Mouse (Mus musculus) kidney, postnatal 0 days (tissue): ENCODE results near the gene Ankfn1. TPM values are rescaled to one million over a fixed set of nuclear protein-coding genes. Genes with fewer than 3 reads are reported as not detected.

Source experiments
- ATAC-seq: fragments of 200-750 bp; cut with Nextera tagmentation; replicated peaks from 2 replicates; pipeline ENCODE4 v1.8.0; 2017; ENCODE audit warnings: low read depth, moderate number of reproducible peaks, moderate TSS enrichment, moderate library complexity; ENCODE audit not compliant: low FRiP score
- DNase-seq: peaks from one replicate; pipeline ENCODE4 v3.0.0-alpha.2; 2016; ENCODE audit warnings: low spot score
- H3K27ac ChIP-seq: fragments of 300-500 bp; sonication (generic); 2 replicates; pipeline ENCODE4 v1.5.1; 2014; ENCODE audit warnings: mild to moderate bottlenecking
- H3K27me3 ChIP-seq: fragments of 300-500 bp; sonication (generic); 2 replicates; pipeline ENCODE4 v1.6.1; 2014; ENCODE audit warnings: low read length, mixed read lengths; ENCODE audit not compliant: insufficient read depth
- H3K36me3 ChIP-seq: fragments of 300-500 bp; sonication (generic); 2 replicates; pipeline ENCODE4 v1.6.1; 2014; ENCODE audit warnings: low read length, mixed read lengths; ENCODE audit not compliant: insufficient read depth
- H3K4me1 ChIP-seq: fragments of 300-500 bp; sonication (generic); replicated peaks from 2 replicates; pipeline ENCODE4 v1.6.1; 2014; ENCODE audit warnings: antibody characterized with exemption, low read length, mixed read lengths; ENCODE audit not compliant: insufficient read depth
- H3K4me2 ChIP-seq: fragments of 300-500 bp; sonication (generic); 2 replicates; pipeline ENCODE4 v1.6.1; 2014; ENCODE audit warnings: mild to moderate bottlenecking, low read length, moderate library complexity, mixed read lengths
- H3K4me3 ChIP-seq: fragments of 300-500 bp; sonication (generic); replicated peaks from 2 replicates; pipeline ENCODE4 v1.5.1; 2014; ENCODE audit warnings: low read depth, low read length
- H3K9ac ChIP-seq: fragments of 300-500 bp; sonication (generic); 2 replicates; pipeline ENCODE4 v1.6.1; 2014; ENCODE audit warnings: low read depth, low read length
- H3K9me3 ChIP-seq: fragments of 300-500 bp; sonication (generic); replicated peaks from 2 replicates; pipeline ENCODE4 v1.6.1; 2016; ENCODE audit warnings: low read length, inconsistent platforms, mixed read lengths
- CTCF ChIP-seq: IDR thresholded peaks from 2 replicates; pipeline ENCODE4 v1.5.1; 2016; ENCODE audit warnings: antibody characterized with exemption, low read depth, mild to moderate bottlenecking, moderate library complexity
- WGBS: fragments of 180-500 bp; shearing (Covaris S2); extraction: QIAGEN DNeasy Blood & Tissue Kit; methylation state at CpG from one replicate; pipeline ENCODE4 v1.1.7; 2014; 5-methylcytosine and 5-hydroxymethylcytosine counted together
- polyA plus RNA-seq: library from polyadenylated mRNA; unstranded; fragments of >200 nt; fragmentation: Nextera tagmentation; extraction: Ambion mirVana; gene quantifications from 2 replicates; pipeline ENCODE4 v1.2.1, GENCODE M21; 2015

Gene Ankfn1
- polyA plus RNA-seq, 1 experiment from 2014 or later, result 0.25 TPM

DNA sequence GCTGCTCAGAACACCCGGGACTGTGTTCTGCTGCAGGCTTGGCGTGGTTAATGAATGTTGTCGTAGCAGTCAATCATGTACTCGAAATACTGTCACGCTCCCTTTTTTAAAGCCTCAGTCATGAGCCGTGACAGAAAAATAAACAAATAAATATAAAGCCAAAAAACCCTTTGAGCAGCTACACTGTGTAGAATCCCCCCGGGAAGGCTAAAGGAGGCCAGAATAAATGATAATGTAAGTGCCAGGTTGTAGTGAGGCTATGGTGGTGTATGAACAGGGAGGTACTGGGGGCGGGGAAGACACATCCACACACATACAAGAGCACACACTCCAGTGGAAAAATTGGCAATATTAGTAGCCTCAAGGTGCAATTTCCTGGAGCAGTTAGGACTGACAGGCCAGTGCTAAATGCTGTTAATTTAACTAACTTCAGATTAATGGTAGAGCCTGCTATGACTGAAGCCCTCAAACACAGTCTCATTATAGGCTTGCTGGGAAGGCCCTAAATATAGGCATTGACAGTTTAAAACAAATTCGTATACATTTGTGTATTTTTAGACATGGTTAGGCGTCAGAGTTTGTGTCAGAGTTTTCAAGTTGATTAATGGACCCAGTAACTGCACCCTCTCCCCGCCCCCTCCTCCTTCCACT is 270.7 kb downstream of the Ankfn1 start:
- Histone ChIP-seq H3K27me3 (no peaks in the 10 kb centered on the region), H3K9me3 (no peaks in the 10 kb centered on the region), H3K9ac (no peak overlapping the region), H3K4me2 (peak overlapping the region; percentile 15; the same call in 1 of the 2 replicates), H3K27ac (no peak overlapping the region), H3K4me1 (no peaks in the 10 kb centered on the region), H3K36me3 (no peaks in the 10 kb centered on the region), H3K4me3 (no peak overlapping the region)
- ATAC-seq (no peak), DNase-seq (peak; percentile 36)
- no peak for TF ChIP-seq CTCF
- WGBS, result 24% methylated on average over 11 of the region's 11 CpGs

DNA sequence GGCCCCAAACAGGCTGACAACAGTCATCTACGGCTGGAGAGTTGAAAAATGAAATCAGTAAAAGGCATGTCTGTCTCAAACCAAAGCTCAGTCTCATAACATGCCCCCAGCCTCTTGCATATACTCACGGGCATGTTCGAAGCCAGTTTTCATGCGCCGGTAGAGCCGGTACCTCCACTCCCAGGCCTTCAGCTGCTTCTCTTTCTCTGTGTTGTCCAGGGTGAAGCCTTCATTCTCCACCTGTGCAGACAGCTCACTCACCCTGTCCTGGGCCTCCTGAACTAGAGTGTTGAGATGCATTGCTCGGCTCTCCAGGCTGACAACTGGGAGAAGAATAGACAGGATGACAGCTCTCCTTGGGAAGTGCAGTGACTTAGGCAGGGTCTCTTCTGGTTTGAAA is 272.4 kb downstream of the Ankfn1 start:
- no peaks in the 10 kb centered on the region for H3K4me1 ChIP-seq
- H3K9ac ChIP-seq, result no peak overlapping the region
- WGBS, result 78% methylated on average over 7 of the region's 7 CpGs
- no peak overlapping the region for H3K27ac ChIP-seq
- H3K4me2 ChIP-seq, result no peak overlapping the region
- no peaks in the 10 kb centered on the region for H3K27me3 ChIP-seq
- H3K9me3 ChIP-seq, result no peaks in the 10 kb centered on the region
- H3K4me3 ChIP-seq, result no peak overlapping the region
- no peaks in the 10 kb centered on the region for H3K36me3 ChIP-seq
- DNase-seq, result no peak
- no peak for TF ChIP-seq CTCF
- ATAC-seq, result no peak

DNA sequence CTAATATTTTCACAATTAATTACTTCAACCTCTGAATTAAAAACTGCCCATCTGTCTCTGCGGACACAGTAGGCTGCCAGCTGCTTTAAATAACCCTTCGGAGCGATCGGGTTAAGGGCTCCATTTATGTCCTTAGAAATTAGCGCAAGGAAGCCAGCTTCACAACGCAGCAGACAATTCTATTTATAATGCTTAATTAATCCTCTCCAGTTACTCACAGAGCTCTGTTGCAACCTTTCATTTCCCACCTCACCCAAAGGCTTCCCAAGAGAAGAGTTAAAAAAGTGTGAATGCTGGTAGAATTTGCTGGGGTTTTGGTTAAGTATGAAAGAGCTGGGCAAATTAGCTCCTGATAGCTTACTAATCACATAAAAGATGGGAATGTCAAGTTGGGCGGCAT is 275.7 kb downstream of the Ankfn1 start:
- Histone ChIP-seq H3K4me2 (no peak overlapping the region), H3K4me3 (no peak overlapping the region), H3K27me3 (no peaks in the 10 kb centered on the region), H3K36me3 (no peaks in the 10 kb centered on the region), H3K27ac (no peak overlapping the region), H3K9ac (no peak overlapping the region), H3K9me3 (no peaks in the 10 kb centered on the region), H3K4me1 (no peaks in the 10 kb centered on the region)
- DNase-seq, result no peak
- TF ChIP-seq CTCF, result no peak
- no peak for ATAC-seq
- 59% methylated on average over 7 of the region's 7 CpGs for WGBS

DNA sequence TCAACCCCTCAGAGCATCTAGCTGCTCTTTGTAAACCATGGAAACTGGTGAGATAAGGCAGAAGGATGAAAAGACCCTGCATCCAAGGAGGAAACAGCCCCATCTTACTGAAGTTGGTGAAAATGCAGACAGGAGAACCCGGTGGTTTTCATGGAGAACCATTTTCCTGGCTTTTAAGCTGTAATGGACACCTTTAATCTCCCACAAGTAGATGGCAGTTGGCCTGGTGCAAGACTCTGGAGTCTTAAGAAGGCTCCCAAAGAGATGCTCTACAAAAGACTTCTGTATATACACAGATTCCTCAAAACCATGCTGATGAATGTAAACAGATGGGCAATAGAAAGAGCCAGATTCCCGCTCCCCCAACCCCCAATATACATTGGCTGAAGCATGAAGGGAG is 276.5 kb downstream of the Ankfn1 start:
- Histone ChIP-seq H3K36me3 (no peaks in the 10 kb centered on the region), H3K27ac (no peak overlapping the region), H3K9ac (no peak overlapping the region), H3K4me2 (no peak overlapping the region), H3K9me3 (no peaks in the 10 kb centered on the region), H3K27me3 (no peaks in the 10 kb centered on the region), H3K4me3 (no peak overlapping the region), H3K4me1 (no peaks in the 10 kb centered on the region)
- TF ChIP-seq CTCF, result no peak
- ATAC-seq (no peak), DNase-seq (no peak)
- 75% methylated on average over 2 of the region's 2 CpGs for WGBS

DNA sequence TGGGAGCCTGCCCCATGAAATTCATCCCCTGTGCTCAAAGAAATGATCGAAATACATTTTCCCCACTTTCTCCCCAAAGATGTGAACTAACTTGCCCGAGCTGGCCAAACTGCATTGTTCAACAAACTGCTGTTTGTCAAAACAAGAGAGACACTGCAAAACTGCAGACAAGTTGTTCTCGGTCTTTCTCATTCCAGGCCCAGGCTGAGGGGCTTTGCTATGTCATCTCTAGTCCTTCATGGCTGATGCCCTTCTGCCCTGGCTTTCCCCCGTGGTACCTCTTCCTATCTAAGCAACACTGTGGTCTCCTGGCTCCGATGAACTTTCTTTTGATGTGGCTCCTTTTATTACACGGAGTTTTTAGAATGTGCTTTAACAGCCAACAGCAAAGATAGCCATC is 296.4 kb downstream of the Ankfn1 start:
- no peak for TF ChIP-seq CTCF

DNA sequence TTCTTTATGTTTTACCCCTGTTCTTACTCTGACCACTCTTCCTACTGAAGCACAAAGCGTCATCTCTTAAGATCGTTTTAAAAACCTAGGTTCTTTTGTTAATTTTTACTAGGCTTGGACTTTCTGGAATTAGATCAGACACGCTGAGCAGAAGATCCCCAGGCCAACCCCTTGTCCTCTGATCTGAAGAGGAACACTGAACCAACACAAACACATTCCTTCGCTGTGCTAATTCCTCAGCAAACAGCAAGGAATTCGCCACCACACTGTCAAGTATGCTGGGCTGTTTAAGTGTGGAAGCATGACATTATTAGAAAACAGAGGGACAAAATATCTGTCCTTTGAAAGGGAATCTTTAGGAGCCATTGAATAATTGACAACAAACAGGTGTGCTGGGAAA is 300.5 kb downstream of the Ankfn1 start:
- no peak overlapping the region for H3K9ac ChIP-seq
- no peaks in the 10 kb centered on the region for H3K36me3 ChIP-seq
- DNase-seq (peak; percentile 56), ATAC-seq (no peak)
- no peak overlapping the region for H3K27ac ChIP-seq
- H3K4me3 ChIP-seq, result no peak overlapping the region
- no peaks in the 10 kb centered on the region for H3K9me3 ChIP-seq
- H3K27me3 ChIP-seq, result no peaks in the 10 kb centered on the region
- 54% methylated on average over 5 of the region's 5 CpGs for WGBS
- H3K4me1 ChIP-seq, result no peaks in the 10 kb centered on the region
- H3K4me2 ChIP-seq, result no peak overlapping the region
- no peak for TF ChIP-seq CTCF

More for the DNA sequence above, 296.4 kb downstream of the Ankfn1 start:
- DNase-seq (no peak), ATAC-seq (no peak)
- H3K4me3 ChIP-seq, result no peak overlapping the region
- H3K27ac ChIP-seq, result no peak overlapping the region
- H3K9me3 ChIP-seq, result no peaks in the 10 kb centered on the region
- H3K4me1 ChIP-seq, result no peaks in the 10 kb centered on the region
- no peak overlapping the region for H3K4me2 ChIP-seq
- H3K27me3 ChIP-seq, result no peaks in the 10 kb centered on the region
- H3K9ac ChIP-seq, result no peak overlapping the region
- 28% methylated on average over 6 of the region's 6 CpGs for WGBS
- no peaks in the 10 kb centered on the region for H3K36me3 ChIP-seq

DNA sequence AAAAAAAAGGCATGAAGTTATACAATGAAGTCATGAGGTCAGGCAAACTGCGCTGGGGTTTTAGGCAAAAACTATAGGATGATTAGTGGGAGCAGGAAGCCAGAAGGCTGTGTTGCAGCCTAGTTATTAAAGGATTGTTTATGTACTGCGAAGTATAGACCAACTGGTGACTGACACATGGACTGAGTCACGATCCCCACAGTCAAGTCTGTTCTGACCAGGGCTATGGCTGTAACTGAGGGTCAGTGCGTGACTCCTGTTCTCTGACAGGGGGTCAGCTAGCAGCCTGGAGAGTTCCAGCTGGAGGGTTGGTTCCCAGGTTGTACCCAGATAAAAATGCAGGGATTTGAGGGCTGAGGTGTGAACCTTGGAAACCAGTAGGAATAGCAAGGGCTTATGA is 301.4 kb downstream of the Ankfn1 start:
- peak; percentile 9 for DNase-seq
- Histone ChIP-seq H3K4me2 (no peak overlapping the region), H3K4me1 (no peaks in the 10 kb centered on the region), H3K9ac (no peak overlapping the region), H3K27me3 (no peaks in the 10 kb centered on the region), H3K27ac (no peak overlapping the region), H3K9me3 (no peaks in the 10 kb centered on the region), H3K36me3 (no peaks in the 10 kb centered on the region), H3K4me3 (no peak overlapping the region)
- no peak for ATAC-seq
- no peak for TF ChIP-seq CTCF
- WGBS, result 52% methylated on average over 4 of the region's 4 CpGs
